Mouse (Mus musculus) monocyte, adult 5-6 weeks (primary cell): ENCODE measurements around the gene Pcdh7. TPM values are rescaled to one million over a fixed set of nuclear protein-coding genes. Genes with fewer than 3 reads are reported as not detected.
"Not testable (repeated sequence)": the region's sequence is repeated elsewhere in the genome, so short reads cannot be mapped to it uniquely, and the experiment has no call there.

Source experiments
- ATAC-seq: fragments of 153-309, 156-312 bp; replicated peaks from 2 replicates; pipeline ENCODE4 v1.8.0; 2017; ENCODE audit warnings: mild to moderate bottlenecking; ENCODE audit not compliant: low TSS enrichment, insufficient number of reproducible peaks, severe bottlenecking, poor library complexity, low FRiP score
- total RNA-seq: library from RNA; stranded (forward); fragments of 200-1000, 200-491, 200-594 nt; gene quantifications from 3 replicates; pipeline ENCODE4 v1.2.3, GENCODE M21; 2017

Gene Pcdh7
- 0.11 to 0.49 TPM (median 0.19 TPM) in 3 replicates for total RNA-seq

GRCm38 (mm10) chr5:57717906-57718875 lies at the start of gene Pcdh7:
TSS of gene Pcdh7 (plus strand) at chr5:57717967.
- no peak for ATAC-seq

DNA sequence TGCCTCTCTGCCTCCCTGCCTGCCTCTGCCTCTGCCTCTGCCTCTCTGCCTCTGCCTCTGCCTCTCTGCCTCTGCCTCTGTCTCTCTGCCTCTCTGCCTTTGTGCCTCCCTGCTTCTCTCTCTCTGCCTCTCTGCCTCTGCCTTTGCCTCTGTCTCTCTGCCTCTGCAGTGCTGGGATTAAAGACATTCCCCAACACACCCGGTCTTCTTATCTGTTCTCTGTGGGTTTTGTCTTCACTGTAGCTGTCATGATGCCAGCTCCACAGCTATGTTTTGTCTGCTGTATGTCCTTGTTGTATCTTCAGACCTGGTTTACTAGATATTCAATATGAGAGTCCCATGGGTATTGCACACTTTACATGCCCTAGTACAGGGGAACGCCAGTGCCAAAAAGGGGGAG lies 40.8 kb upstream of the Pcdh7 start:
- not testable (repeated sequence) for ATAC-seq

DNA sequence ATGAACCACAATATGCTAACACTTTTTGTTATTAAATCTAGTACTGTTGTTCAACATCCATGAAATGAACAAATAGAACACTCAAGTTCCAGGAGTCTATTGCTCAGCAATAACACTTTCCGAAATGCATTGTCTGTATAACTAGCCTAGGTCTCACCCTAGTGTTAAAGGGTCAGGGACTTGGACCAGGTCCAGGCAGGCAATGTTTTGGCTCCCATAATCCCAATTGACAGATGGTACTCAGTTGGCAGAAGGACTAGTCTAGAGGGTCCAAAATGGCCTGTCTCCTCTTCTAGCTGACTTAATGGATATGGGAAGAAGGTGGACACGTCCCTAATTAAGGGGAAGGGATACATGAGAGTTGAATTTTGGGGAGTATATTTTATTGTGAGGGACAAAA lies 9.4 kb upstream of the Pcdh7 start:
- no peak for ATAC-seq

GRCm38 (mm10) chr5:57713980-57714379 lies 3.8 kb upstream of the Pcdh7 start:
- no peak for ATAC-seq

DNA sequence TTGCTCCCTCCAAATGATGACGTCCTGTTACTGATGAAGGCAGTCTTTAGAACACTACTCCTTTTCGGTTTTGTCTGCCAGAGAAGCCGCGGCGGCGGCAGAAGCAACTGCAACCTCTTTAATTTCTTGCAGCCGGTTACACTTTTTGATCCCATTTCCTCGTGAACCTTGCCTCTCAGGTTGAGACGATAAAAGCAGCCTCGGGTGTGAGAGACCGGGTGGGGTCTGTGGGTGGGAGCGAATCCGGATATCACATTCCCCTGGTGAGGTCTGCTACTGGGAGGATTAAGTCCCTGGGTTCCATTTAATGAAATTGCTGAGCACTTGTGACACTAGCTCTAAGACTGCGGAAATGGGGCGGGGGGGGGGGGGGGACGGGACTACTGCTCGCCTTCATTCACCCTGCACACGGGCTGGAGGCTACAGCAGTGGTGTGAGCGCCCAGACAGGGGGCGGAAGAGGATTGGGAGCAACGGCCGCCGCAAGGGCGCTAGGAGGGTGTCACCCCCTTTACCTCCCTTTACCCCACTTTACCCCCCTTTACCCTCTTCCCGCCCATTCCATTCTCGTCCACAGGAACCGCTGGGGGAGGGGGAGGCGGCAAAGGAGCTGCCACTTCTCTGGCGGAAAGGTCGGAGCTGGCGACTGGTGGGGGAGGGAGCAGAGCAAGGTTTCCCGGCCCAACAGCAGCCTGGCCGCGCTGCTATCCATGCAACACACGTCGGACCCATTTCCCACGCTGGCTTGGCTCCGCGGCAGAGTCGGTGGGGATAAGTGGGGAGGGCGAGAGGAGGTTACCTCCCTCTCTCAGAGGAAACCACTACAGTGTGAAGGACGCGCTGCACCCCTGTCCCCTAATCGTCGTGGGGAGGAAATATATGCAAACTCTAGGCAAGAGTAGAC lies 2.9 kb upstream of the Pcdh7 start:
- no peak for ATAC-seq

GRCm38 (mm10) chr5:57715524-57716400 lies 2.0 kb upstream of the Pcdh7 start:
- no peak for ATAC-seq

GRCm38 (mm10) chr5:57716421-57717237 lies 1.1 kb upstream of the Pcdh7 start:
- ATAC-seq = no peak

GRCm38 (mm10) chr5:57717238-57717905 lies 395 bp upstream of the Pcdh7 start:
- no peak for ATAC-seq

- ATAC-seq = no peak
Observed at GRCm38 (mm10) chr5:57718876-57719593, 1.3 kb downstream of the Pcdh7 start.

DNA sequence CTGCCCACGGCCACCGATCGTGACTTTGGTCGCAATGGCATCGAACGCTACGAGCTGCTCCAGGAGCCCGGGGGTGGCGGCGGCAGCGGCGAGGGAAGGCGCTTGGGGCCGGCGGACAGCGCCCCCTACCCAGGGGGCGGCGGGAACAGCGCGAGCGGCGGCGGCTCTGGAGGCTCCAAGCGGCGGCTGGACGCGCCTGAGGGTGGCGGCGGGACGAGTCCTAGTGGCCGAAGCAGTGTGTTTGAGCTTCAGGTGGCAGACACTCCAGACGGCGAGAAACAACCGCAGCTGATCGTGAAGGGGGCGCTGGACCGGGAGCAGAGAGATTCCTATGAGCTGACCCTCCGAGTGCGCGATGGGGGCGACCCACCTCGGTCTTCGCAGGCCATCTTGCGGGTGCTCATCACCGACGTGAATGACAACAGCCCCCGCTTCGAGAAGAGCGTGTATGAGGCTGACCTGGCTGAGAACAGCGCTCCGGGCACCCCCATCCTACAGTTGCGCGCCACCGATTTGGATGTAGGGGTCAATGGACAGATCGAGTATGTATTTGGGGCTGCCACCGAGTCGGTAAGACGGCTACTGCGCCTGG lies 1.9 kb downstream of the Pcdh7 start:
- ATAC-seq = no peak

GRCm38 (mm10) chr5:57720206-57720880 lies 2.6 kb downstream of the Pcdh7 start:
- ATAC-seq = no peak

GRCm38 (mm10) chr5:57721148-57721712 lies 3.5 kb downstream of the Pcdh7 start:
- ATAC-seq = no peak

GRCm38 (mm10) chr5:57721927-57722326 lies 4.2 kb downstream of the Pcdh7 start:
- ATAC-seq = no peak

GRCm38 (mm10) chr5:57733451-57733850 lies 15.7 kb downstream of the Pcdh7 start:
- ATAC-seq = no peak

GRCm38 (mm10) chr5:57735723-57736122 lies 18.0 kb downstream of the Pcdh7 start:
- ATAC-seq = no peak
